Mouse (Mus musculus) G1E (cell line): ENCODE data around the gene Pacs2.

Experiments
- CTCF ChIP-seq: IDR thresholded peaks from 2 replicates; pipeline ENCODE4 v1.5.1; 2012; ENCODE audit warnings: low read depth, low read length, inconsistent platforms, mixed read lengths
- GATA1 ChIP-seq: IDR thresholded peaks from 2 replicates; pipeline ENCODE4 v1.6.1; 2012; ENCODE audit warnings: borderline replicate concordance, low read length, inconsistent platforms, mixed read lengths
- POLR2AphosphoS5 ChIP-seq: IDR thresholded peaks from 2 replicates; pipeline ENCODE4 v1.6.1; 2012; ENCODE audit warnings: low read depth, low read length, inconsistent platforms; ENCODE audit not compliant: insufficient replicate concordance
- TAL1 ChIP-seq: conservative IDR thresholded peaks from 2 replicates; pipeline ENCODE4 v1.6.1; 2012; ENCODE audit warnings: low read depth, low read length, inconsistent platforms, mixed read lengths

DNA sequence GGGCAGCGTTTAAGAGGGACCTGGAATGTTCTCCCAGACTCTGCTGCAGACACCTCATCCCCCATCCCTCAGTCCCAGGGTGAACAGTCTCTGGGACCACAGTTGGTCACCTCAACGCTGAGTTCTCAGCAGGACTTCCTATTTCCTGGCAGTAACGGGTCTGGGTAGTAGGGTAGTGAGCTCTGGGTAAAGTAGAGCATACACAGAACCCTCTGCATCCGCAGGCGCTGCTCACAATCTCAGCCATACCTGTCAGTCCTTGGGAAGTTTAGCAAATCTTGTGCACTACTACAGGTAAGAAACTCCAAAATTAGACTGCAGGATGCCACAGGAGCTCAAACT lies 13.2 kb upstream of the Pacs2 start:
- TF ChIP-seq GATA1 (no peak), TAL1 (no peak), CTCF (no peak), POLR2AphosphoS5 (no peak)
